Comparison of ENCODE assay signal across 21 mouse cellular contexts in the genomic region with DNA sequence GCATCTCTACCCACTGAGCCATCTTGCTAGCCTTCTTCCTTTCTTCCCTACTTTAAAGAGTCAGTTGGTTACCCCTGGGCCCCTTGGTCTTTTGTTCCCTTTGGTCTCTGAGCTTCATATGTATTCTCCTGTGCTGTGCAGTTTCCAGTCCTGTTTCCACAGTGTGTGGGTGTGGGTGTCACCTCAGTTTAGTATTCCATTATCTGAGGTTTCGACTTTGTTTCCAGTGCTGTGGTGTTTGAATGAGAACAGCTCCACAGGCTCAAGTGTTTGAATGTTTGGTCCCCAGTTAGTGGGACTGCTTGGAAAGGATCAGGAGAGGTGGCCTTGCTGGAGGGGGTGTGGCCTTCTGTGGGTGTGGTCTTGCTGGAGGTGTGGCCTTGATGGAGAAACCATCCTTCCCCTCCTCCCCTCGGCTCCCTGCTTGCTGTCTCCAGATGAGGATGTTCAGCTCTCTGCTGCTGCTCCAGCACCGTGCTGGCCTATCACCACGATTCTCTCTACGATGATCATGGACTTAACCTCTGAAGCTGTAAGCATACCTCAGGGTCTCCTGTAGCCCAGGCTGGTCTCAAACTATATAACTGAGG. TPM values are rescaled to one million over a fixed set of nuclear protein-coding genes. Genes with fewer than 3 reads are reported as not detected.
DNase-seq lines count a peak whose midpoint lies in the region; ATAC-seq and TF ChIP-seq lines count a peak whose summit lies in the region.
"Had no signal": no experiment of that assay in that cellular context is flagged by ENCODE, and none has a peak within 500 bp of the region (broad histone marks: within the 10 kb centered on the region; RNA-seq: fewer than 3 reads in every experiment).

No protein-coding gene starts in this region.

- no peak overlapping the region for H3K4me3 ChIP-seq in stomach, embryonic 16.5 days (replicated peaks; ENCODE audit: low read length)
- no peak overlapping the region for H3K4me3 ChIP-seq in stomach, postnatal 0 days (ENCODE audit: low read depth, low read length)
- no peak overlapping the region for H3K4me3 ChIP-seq in liver, embryonic 16.5 days (ENCODE audit: low read depth, low read length)
- H3K4me3 ChIP-seq: embryonic facial prominence, embryonic 13.5 days; kidney, embryonic 15.5 days had no signal

- DNase-seq in stomach, postnatal 0 days (ENCODE audit: low spot score): no peak
- peak; percentile 88 for DNase-seq in ZHBTc4 (ENCODE audit: low read depth, low spot score)
- DNase-seq in adrenal gland, postnatal 10 days: no peak
- DNase-seq in gastrocnemius, postnatal 10 days: no peak
- no peak for DNase-seq in embryo, embryonic 10.5 days (ENCODE audit: low spot score)
- DNase-seq: adrenal gland, postnatal 14 days; B cell, adult 2 months; cerebellum, adult 11 months; cerebellum, postnatal 10 days; gastrocnemius, postnatal 36 days; right cerebral cortex, postnatal 25 days; thymus, adult 2 months had no signal

- no peak overlapping the region for H3K4me2 ChIP-seq in stomach, embryonic 16.5 days (ENCODE audit: low read depth, low read length)
- no peak overlapping the region for H3K4me2 ChIP-seq in stomach, postnatal 0 days (replicated peaks; ENCODE audit: low read depth)
- no peak overlapping the region for H3K4me2 ChIP-seq in liver, embryonic 16.5 days (ENCODE audit: low read depth, low read length)
- H3K4me2 ChIP-seq: embryonic facial prominence, embryonic 13.5 days; hindbrain, embryonic 14.5 days; kidney, embryonic 15.5 days had no signal

- ATAC-seq in stomach, embryonic 16.5 days (ENCODE audit: insufficient read depth, low FRiP score): peak; percentile 33; the same call in 1 of the 2 replicates
- ATAC-seq in stomach, postnatal 0 days (ENCODE audit: low FRiP score, low TSS enrichment): no peak
- ATAC-seq in liver, embryonic 16.5 days (ENCODE audit: low read depth): peak; percentile 27; the same call in 1 of the 2 replicates
- ATAC-seq: forebrain, embryonic 16.5 days; intestine, postnatal 0 days; midbrain, embryonic 16.5 days had no signal

- 79% methylated on average over 5 of the region's 5 CpGs for WGBS in stomach, embryonic 16.5 days
- 86% methylated on average over 5 of the region's 5 CpGs for WGBS in stomach, postnatal 0 days
- WGBS in liver, embryonic 16.5 days (ENCODE audit: insufficient replicate concordance): 78% methylated on average over 5 of the region's 5 CpGs

- H3K27ac ChIP-seq in stomach, embryonic 16.5 days (ENCODE audit: low read length): no peak overlapping the region
- H3K27ac ChIP-seq in stomach, postnatal 0 days (replicated peaks): no peak overlapping the region
- no peak overlapping the region for H3K27ac ChIP-seq in liver, embryonic 16.5 days (ENCODE audit: low read length)
- H3K27ac ChIP-seq: embryonic facial prominence, embryonic 13.5 days; hindbrain, embryonic 14.5 days; kidney, embryonic 15.5 days had no signal

- no peaks in the 10 kb centered on the region for H3K27me3 ChIP-seq in stomach, embryonic 16.5 days (ENCODE audit: control insufficient read depth, insufficient read depth, low read length)
- no peaks in the 10 kb centered on the region for H3K27me3 ChIP-seq in stomach, postnatal 0 days (ENCODE audit: control insufficient read depth, insufficient read depth, low read length)
- H3K27me3 ChIP-seq in liver, embryonic 16.5 days (ENCODE audit: control insufficient read depth, insufficient read depth, low read depth, low read length): no peaks in the 10 kb centered on the region
- H3K27me3 ChIP-seq: embryonic facial prominence, embryonic 13.5 days; kidney, embryonic 15.5 days had no signal

- no peak for TF ChIP-seq CTCF in stomach, postnatal 0 days (IDR thresholded peaks at IDR 0.05; ENCODE audit: low read depth)

- no peaks in the 10 kb centered on the region for H3K9me3 ChIP-seq in stomach, embryonic 16.5 days (replicated peaks; ENCODE audit: control insufficient read depth, low read length)
- H3K9me3 ChIP-seq in stomach, postnatal 0 days (ENCODE audit: control insufficient read depth, low read length): no peaks in the 10 kb centered on the region
- no peaks in the 10 kb centered on the region for H3K9me3 ChIP-seq in liver, embryonic 16.5 days (replicated peaks; ENCODE audit: control insufficient read depth, low read length)
- H3K9me3 ChIP-seq: embryonic facial prominence, embryonic 13.5 days; G1E; kidney, embryonic 15.5 days had no signal

- H3K4me1 ChIP-seq in stomach, embryonic 16.5 days (ENCODE audit: control insufficient read depth, insufficient read depth, low read length): peaks cover 2% of the 10 kb centered on the region; the same call in 1 of the 2 replicates
- H3K4me1 ChIP-seq in stomach, postnatal 0 days (replicated peaks; ENCODE audit: control insufficient read depth, insufficient read depth): peaks cover 7% of the 10 kb centered on the region; the same call in 1 of the 2 replicates
- H3K4me1 ChIP-seq in liver, embryonic 16.5 days (ENCODE audit: control insufficient read depth, low read depth, low read length): peaks cover 7% of the 10 kb centered on the region

- H3K9ac ChIP-seq in stomach, embryonic 16.5 days (ENCODE audit: low read length): no peak overlapping the region
- H3K9ac ChIP-seq in stomach, postnatal 0 days (ENCODE audit: low read length): no peak overlapping the region
- no peak overlapping the region for H3K9ac ChIP-seq in liver, embryonic 16.5 days (ENCODE audit: low read depth, low read length)
- H3K9ac ChIP-seq: embryonic facial prominence, embryonic 13.5 days; hindbrain, embryonic 14.5 days; kidney, embryonic 15.5 days had no signal

- TF ChIP-seq EP300 in stomach, postnatal 0 days (optimal IDR thresholded peaks at IDR 0.05): no peak

- no peaks in the 10 kb centered on the region for H3K36me3 ChIP-seq in stomach, embryonic 16.5 days (ENCODE audit: control insufficient read depth, insufficient read depth, low read length)
- no peaks in the 10 kb centered on the region for H3K36me3 ChIP-seq in stomach, postnatal 0 days (ENCODE audit: control insufficient read depth, insufficient read depth, low read length)
- no peaks in the 10 kb centered on the region for H3K36me3 ChIP-seq in liver, embryonic 16.5 days (ENCODE audit: control insufficient read depth, insufficient read depth)
- H3K36me3 ChIP-seq: embryonic facial prominence, embryonic 13.5 days; G1E; kidney, embryonic 15.5 days had no signal

RNA-seq across cellular contexts. Expression of gene Il6ra, which starts 20.4 kb away (rescaled TPM):
- 2.9 and 3.2 TPM in 2 replicates for polyA plus RNA-seq in stomach, embryonic 16.5 days (2015; fragmentation: Nextera tagmentation; extraction: Ambion mirVana)
- polyA plus RNA-seq in stomach, postnatal 0 days (2015; fragmentation: Nextera tagmentation; extraction: Ambion mirVana): 4.3 and 4.5 TPM in 2 replicates
- polyA plus RNA-seq in liver, embryonic 16.5 days (2015; fragmentation: Nextera tagmentation; extraction: Ambion mirVana): 5.9 and 7.1 TPM in 2 replicates
- 10 to 100 TPM in 1 of 2 experiments, 1 to 10 TPM in 1; 7.2 to 17.2 TPM for total RNA-seq in adrenal gland, postnatal 10 days (2021)
- total RNA-seq in gastrocnemius, postnatal 10 days (2021): 1 to 10 TPM; 2.4 to 3.1 TPM
- polyA plus RNA-seq: G1E had no signal
